Mouse (Mus musculus) urinary bladder, adult 18-20 months (tissue): ENCODE data around the gene Bglap3.
A peak's percentile ranks its signal among the peaks of the same experiment; 100 is the strongest.
"Not testable (repeated sequence)": the region's sequence is repeated elsewhere in the genome, so short reads cannot be mapped to it uniquely, and the experiment has no call there.

Source experiments
- DNase-seq, 2 experiments: peaks; one replicate each; pipeline ENCODE4 v3.0.0; 2022; ENCODE audit warnings: low spot score in 2 of 2, mixed read lengths in 2 of 2

Bglap3 gene

GRCm38 (mm10) chr3:88376644-88377043 is 4.1 kb upstream of the Bglap3 start:
- DNase-seq: not testable (repeated sequence)

GRCm38 (mm10) chr3:88375750-88376626 is 3.4 kb upstream of the Bglap3 start:
- DNase-seq: not testable (repeated sequence)

GRCm38 (mm10) chr3:88368511-88368910 is 4.0 kb downstream of the Bglap3 start:
- DNase-seq: not testable (repeated sequence)

GRCm38 (mm10) chr3:88367517-88367916 is 5.0 kb downstream of the Bglap3 start:
- not testable (repeated sequence) for DNase-seq

GRCm38 (mm10) chr3:88366830-88367428 is 5.6 kb downstream of the Bglap3 start:
- peak in 1 of 2 experiments; percentile 53 for DNase-seq

- DNase-seq: no peak
Observed at GRCm38 (mm10) chr3:88365705-88366361, 6.7 kb downstream of the Bglap3 start.

- peak in 1 of 2 experiments; percentile 68 for DNase-seq
Observed at GRCm38 (mm10) chr3:88364337-88364736, 8.2 kb downstream of the Bglap3 start, which contains the start of gene Paqr6. Paqr6 (plus strand) TSS chr3:88364584.

GRCm38 (mm10) chr3:88363700-88364099 is 8.8 kb downstream of the Bglap3 start:
- DNase-seq: no peak

- DNase-seq: no peak
Observed at GRCm38 (mm10) chr3:88361612-88362313, 10.8 kb downstream of the Bglap3 start.

- no peak for DNase-seq
Observed at GRCm38 (mm10) chr3:88361096-88361495, 11.4 kb downstream of the Bglap3 start.

- DNase-seq: no peak
Observed at GRCm38 (mm10) chr3:88359989-88360388, 12.6 kb downstream of the Bglap3 start.

GRCm38 (mm10) chr3:88359584-88359983 is 13.0 kb downstream of the Bglap3 start:
- no peak for DNase-seq

GRCm38 (mm10) chr3:88354396-88355165 is 18.0 kb downstream of the Bglap3 start:
- DNase-seq: no peak

- DNase-seq: no peak
Observed at GRCm38 (mm10) chr3:88352907-88353306, 19.6 kb downstream of the Bglap3 start.

- no peak for DNase-seq
Observed at GRCm38 (mm10) chr3:88350732-88351131, 21.8 kb downstream of the Bglap3 start.

GRCm38 (mm10) chr3:88339006-88339405 is 33.5 kb downstream of the Bglap3 start:
- DNase-seq: no peak

- no peak for DNase-seq
Observed at GRCm38 (mm10) chr3:88338316-88338715, 34.2 kb downstream of the Bglap3 start.

- no peak for DNase-seq
Observed at GRCm38 (mm10) chr3:88337367-88338020, 35.0 kb downstream of the Bglap3 start.

- peak; percentile 92 to 96 for DNase-seq
Observed at GRCm38 (mm10) chr3:88336058-88337013, 36.2 kb downstream of the Bglap3 start, which contains the start of the genes Tmem79 and Smg5. Tmem79 (minus strand) TSS chr3:88336148. Smg5 (plus strand) TSS chr3:88336260.
